20 mouse cellular contexts compared by ENCODE assay signal in genomic region chr15:96075615-96076014, GRCm38 (mm10).
DNase-seq lines count a peak whose midpoint lies in the region; ATAC-seq and TF ChIP-seq lines count a peak whose summit lies in the region.
"Had no signal": no experiment of that assay in that cellular context is flagged by ENCODE, and none has a peak within 500 bp of the region (broad histone marks: within the 10 kb centered on the region; RNA-seq: fewer than 3 reads in every experiment).

No protein-coding gene starts in this region.

- no peaks in the 10 kb centered on the region for H3K36me3 ChIP-seq in liver, embryonic 14.5 days (replicated peaks; ENCODE audit: control insufficient read depth, insufficient read depth, low read depth)
- H3K36me3 ChIP-seq: forebrain, embryonic 10.5 days; heart, embryonic 12.5 days; heart, embryonic 15.5 days had no signal

- WGBS in liver, embryonic 14.5 days (ENCODE audit: insufficient replicate concordance), result 56% methylated on average over 9 of the region's 9 CpGs

- no peak overlapping the region for H3K4me3 ChIP-seq in liver, embryonic 14.5 days (ENCODE audit: insufficient read depth in 1 of 2, low read depth in 2 of 2, low read length in 2 of 2)
- H3K4me3 ChIP-seq: forebrain, embryonic 10.5 days; forebrain, embryonic 13.5 days; heart, embryonic 12.5 days; heart, embryonic 15.5 days had no signal

- H3K4me1 ChIP-seq in liver, embryonic 14.5 days (replicated peaks; ENCODE audit: control insufficient read depth in 2 of 2, insufficient read depth in 2 of 2, low read length in 1 of 2), result no peaks in the 10 kb centered on the region; a peak in 1 of 4 replicates
- H3K4me1 ChIP-seq: forebrain, embryonic 10.5 days; forebrain, embryonic 13.5 days had no signal

- DNase-seq in heart, adult 11 months, result peak; percentile 53
- no peak for DNase-seq in heart, postnatal 36 days
- DNase-seq in R1 (ENCODE audit: low read depth, low spot score), result peak; percentile 9
- no peak for DNase-seq in liver, embryonic 14.5 days (ENCODE audit: low read depth in 3 of 3, low spot score in 3 of 3)
- DNase-seq in kidney, postnatal 25 days, result no peak
- no peak for DNase-seq in testis, postnatal 10 days (ENCODE audit: low spot score)
- DNase-seq: adrenal gland, postnatal 10 days; adrenal gland, postnatal 36 days; cerebellum, adult 18-20 months; cerebellum, adult 9-10 months; gastrocnemius, postnatal 10 days; heart, adult 18-20 months; heart, postnatal 10 days; heart, postnatal 4 days had no signal

- H3K27ac ChIP-seq in liver, embryonic 14.5 days, result no peak overlapping the region
- H3K27ac ChIP-seq: forebrain, embryonic 10.5 days; forebrain, embryonic 13.5 days; heart, embryonic 15.5 days; hindbrain, embryonic 14.5 days had no signal

- peak; percentile 65 for ATAC-seq in liver, embryonic 14.5 days (ENCODE audit: insufficient read depth)
- ATAC-seq: forebrain, embryonic 13.5 days; forebrain, embryonic 16.5 days had no signal

- no peaks in the 10 kb centered on the region for H3K9me3 ChIP-seq in liver, embryonic 14.5 days (ENCODE audit: control insufficient read depth, low read length)
- H3K9me3 ChIP-seq: forebrain, embryonic 10.5 days; forebrain, embryonic 13.5 days; heart, embryonic 12.5 days; heart, embryonic 15.5 days had no signal

- H3K27me3 ChIP-seq in liver, embryonic 14.5 days (ENCODE audit: control insufficient read depth, insufficient read depth, low read length), result no peaks in the 10 kb centered on the region
- H3K27me3 ChIP-seq: forebrain, embryonic 13.5 days; heart, embryonic 12.5 days; heart, embryonic 15.5 days had no signal

- H3K9ac ChIP-seq in liver, embryonic 14.5 days (replicated peaks), result no peak overlapping the region
- H3K9ac ChIP-seq: forebrain, embryonic 13.5 days; heart, embryonic 12.5 days; heart, embryonic 15.5 days; hindbrain, embryonic 14.5 days had no signal

- TF ChIP-seq EP300 in liver, embryonic 14.5 days (IDR thresholded peaks at IDR 0.05; ENCODE audit: low read depth), result no peak

- no peak for TF ChIP-seq CTCF in liver, embryonic 14.5 days (IDR thresholded peaks at IDR 0.05; ENCODE audit: low read depth)

- intact Hi-C loops in heart, postnatal 36 days (cut with DNase I), result no loop called here

- no peak overlapping the region for H3K4me2 ChIP-seq in liver, embryonic 14.5 days (ENCODE audit: low read depth)
- H3K4me2 ChIP-seq: forebrain, embryonic 13.5 days; heart, embryonic 12.5 days; heart, embryonic 15.5 days; hindbrain, embryonic 14.5 days had no signal

Comparison
In these comparisons a context has a peak if more than half of its experiments do, and no peak if none do; other contexts are left out.
1. DNase-seq: peak in heart, adult 11 months (single experiment) and R1 (single experiment); none in heart, postnatal 36 days (0 of 2), liver, embryonic 14.5 days (0 of 3), kidney, postnatal 25 days (0 of 2) and testis, postnatal 10 days (single experiment).